Mouse (Mus musculus): ENCODE measurements around the gene 6030468B19Rik. TPM values are rescaled to one million over a fixed set of nuclear protein-coding genes. Genes with fewer than 3 reads are reported as not detected.
A peak's percentile ranks its signal among the peaks of the same experiment; 100 is the strongest.

The 6030468B19Rik gene
- total and polyA plus RNA-seq, 3 experiments = 0.16 TPM; not detected in 2

GRCm38 (mm10) chr11:117819095-117819494, 21.6 kb downstream of the 6030468B19Rik start:
- Histone ChIP-seq H3K27me3 (ENCODE audit: control insufficient read depth, insufficient read depth, low read length) (no peaks in the 10 kb centered on the region), H3K4me3 (no peak overlapping the region), H3K79me2 (replicated peaks; ENCODE audit: control insufficient read depth, insufficient read depth, low read length) (no peaks in the 10 kb centered on the region), H3K9ac (ENCODE audit: low read depth, low read length) (0 out of 2 replicates have a peak overlapping the region, but pooled peaks have one; percentile 15), H3K4me1 (ENCODE audit: control insufficient read depth, insufficient read depth, low read length) (peaks cover 14% of the 10 kb centered on the region), H3K36me3 (ENCODE audit: control insufficient read depth, insufficient read depth, low read length) (peaks cover 2% of the 10 kb centered on the region; the same call in 1 of the 2 replicates), H3K27ac (peak overlapping the region; percentile 85)
- WGBS = 46% methylated on average over 8 of the region's 8 CpGs
- peak; percentile 89 for TF ChIP-seq POLR2A (IDR thresholded peaks at IDR 0.05; ENCODE audit: insufficient read depth, low read depth, low read length)
- peak; percentile 94 for TF ChIP-seq EP300 (IDR thresholded peaks at IDR 0.05; ENCODE audit: insufficient read depth, low read depth, low read length)
- TF ChIP-seq CTCF (IDR thresholded peaks at IDR 0.05) = no peak
- DNase-seq = peak; percentile 55 to 80
- intact Hi-C loops (cut with DNase I) = no loop called here

GRCm38 (mm10) chr11:117820173-117820572, 22.7 kb downstream of the 6030468B19Rik start:
- Histone ChIP-seq H3K4me3 (no peak overlapping the region), H3K27ac (peak overlapping the region; percentile 81; the same call in 1 of the 2 replicates), H3K27me3 (ENCODE audit: control insufficient read depth, insufficient read depth, low read length) (no peaks in the 10 kb centered on the region), H3K36me3 (ENCODE audit: control insufficient read depth, insufficient read depth, low read length) (peaks cover 2% of the 10 kb centered on the region; the same call in 1 of the 2 replicates), H3K9ac (ENCODE audit: low read depth, low read length) (no peak overlapping the region), H3K4me1 (ENCODE audit: control insufficient read depth, insufficient read depth, low read length) (peaks cover 21% of the 10 kb centered on the region), H3K79me2 (replicated peaks; ENCODE audit: control insufficient read depth, insufficient read depth, low read length) (no peaks in the 10 kb centered on the region)
- intact Hi-C loops (cut with DNase I) = loop anchor here (10.0 kb wide), 1 partner anchor 585 kb away; no protein-coding TSS in a partner anchor
- TF ChIP-seq EP300 (IDR thresholded peaks at IDR 0.05; ENCODE audit: insufficient read depth, low read depth, low read length) = no peak
- TF ChIP-seq POLR2A (IDR thresholded peaks at IDR 0.05; ENCODE audit: insufficient read depth, low read depth, low read length) = no peak
- TF ChIP-seq CTCF (IDR thresholded peaks at IDR 0.05) = no peak
- WGBS = 74% methylated on average over 7 of the region's 7 CpGs
- DNase-seq = no peak

GRCm38 (mm10) chr11:117821868-117822267, 24.4 kb downstream of the 6030468B19Rik start:
- Histone ChIP-seq H3K27me3 (ENCODE audit: control insufficient read depth, insufficient read depth, low read length) (no peaks in the 10 kb centered on the region), H3K9ac (ENCODE audit: low read depth, low read length) (no peak overlapping the region), H3K4me3 (no peak overlapping the region), H3K27ac (peak overlapping the region; percentile 67), H3K4me1 (ENCODE audit: control insufficient read depth, insufficient read depth, low read length) (peaks cover 21% of the 10 kb centered on the region), H3K36me3 (ENCODE audit: control insufficient read depth, insufficient read depth, low read length) (peaks cover 2% of the 10 kb centered on the region; the same call in 1 of the 2 replicates), H3K79me2 (replicated peaks; ENCODE audit: control insufficient read depth, insufficient read depth, low read length) (no peaks in the 10 kb centered on the region)
- peak in 1 of 2 experiments; percentile 19 for DNase-seq
- WGBS = 73% methylated on average over 9 of the region's 9 CpGs
- TF ChIP-seq CTCF (IDR thresholded peaks at IDR 0.05) = no peak
- intact Hi-C loops (cut with DNase I) = loop anchor here (10.0 kb wide), 1 partner anchor 587 kb away; no protein-coding TSS in a partner anchor

GRCm38 (mm10) chr11:117822728-117823241, 25.3 kb downstream of the 6030468B19Rik start:
- Histone ChIP-seq H3K27ac (peak overlapping the region; percentile 67), H3K4me1 (ENCODE audit: control insufficient read depth, insufficient read depth, low read length) (peaks cover 23% of the 10 kb centered on the region), H3K36me3 (ENCODE audit: control insufficient read depth, insufficient read depth, low read length) (peaks cover 2% of the 10 kb centered on the region; the same call in 1 of the 2 replicates), H3K79me2 (replicated peaks; ENCODE audit: control insufficient read depth, insufficient read depth, low read length) (no peaks in the 10 kb centered on the region), H3K9ac (ENCODE audit: low read depth, low read length) (no peak overlapping the region), H3K27me3 (ENCODE audit: control insufficient read depth, insufficient read depth, low read length) (no peaks in the 10 kb centered on the region), H3K4me3 (no peak overlapping the region)
- WGBS = 14% methylated on average over 7 of the region's 7 CpGs
- TF ChIP-seq EP300 (IDR thresholded peaks at IDR 0.05; ENCODE audit: insufficient read depth, low read depth, low read length) (no peak), POLR2A (IDR thresholded peaks at IDR 0.05; ENCODE audit: insufficient read depth, low read depth, low read length) (no peak), CTCF (IDR thresholded peaks at IDR 0.05) (no peak)
- intact Hi-C loops (cut with DNase I) = loop anchor here (1.0 to 10.0 kb wide), 2 partner anchors 12 to 588 kb away; no protein-coding TSS in a partner anchor
- DNase-seq = peak; percentile 51 to 52

- Histone ChIP-seq H3K27me3 (ENCODE audit: control insufficient read depth, insufficient read depth, low read length) (no peaks in the 10 kb centered on the region), H3K4me1 (ENCODE audit: control insufficient read depth, insufficient read depth, low read length) (peaks cover 29% of the 10 kb centered on the region), H3K4me3 (no peak overlapping the region), H3K27ac (peak overlapping the region; percentile 67), H3K36me3 (ENCODE audit: control insufficient read depth, insufficient read depth, low read length) (peaks cover 2% of the 10 kb centered on the region; the same call in 1 of the 2 replicates), H3K79me2 (replicated peaks; ENCODE audit: control insufficient read depth, insufficient read depth, low read length) (no peaks in the 10 kb centered on the region), H3K9ac (ENCODE audit: low read depth, low read length) (no peak overlapping the region)
- intact Hi-C loops (cut with DNase I) = loop anchor here (1.0 to 10.0 kb wide), 2 partner anchors 13 to 589 kb away; no protein-coding TSS in a partner anchor
- 75% methylated on average over 6 of the region's 6 CpGs for WGBS
- peak in 1 of 2 experiments; percentile 19 for DNase-seq
- no peak for TF ChIP-seq POLR2A (IDR thresholded peaks at IDR 0.05; ENCODE audit: insufficient read depth, low read depth, low read length)
- no peak for TF ChIP-seq EP300 (IDR thresholded peaks at IDR 0.05; ENCODE audit: insufficient read depth, low read depth, low read length)
- TF ChIP-seq CTCF (IDR thresholded peaks at IDR 0.05) = no peak
These were observed 26.0 kb downstream of the 6030468B19Rik start for GRCm38 (mm10) chr11:117823411-117823810.

Measured in heart, adult 2 months (tissue).